Mouse (Mus musculus) E14TG2a.4 (cell line): ENCODE data around the gene Hyal2.

Source experiments
- CTCF ChIP-seq: conservative IDR thresholded peaks from 2 replicates; pipeline ENCODE4 v1.5.1; 2014; ENCODE audit warnings: low read length
- POU5F1 ChIP-seq: IDR thresholded peaks from 2 replicates; pipeline ENCODE4 v1.6.1; 2014; ENCODE audit warnings: low read length, borderline replicate concordance

DNA sequence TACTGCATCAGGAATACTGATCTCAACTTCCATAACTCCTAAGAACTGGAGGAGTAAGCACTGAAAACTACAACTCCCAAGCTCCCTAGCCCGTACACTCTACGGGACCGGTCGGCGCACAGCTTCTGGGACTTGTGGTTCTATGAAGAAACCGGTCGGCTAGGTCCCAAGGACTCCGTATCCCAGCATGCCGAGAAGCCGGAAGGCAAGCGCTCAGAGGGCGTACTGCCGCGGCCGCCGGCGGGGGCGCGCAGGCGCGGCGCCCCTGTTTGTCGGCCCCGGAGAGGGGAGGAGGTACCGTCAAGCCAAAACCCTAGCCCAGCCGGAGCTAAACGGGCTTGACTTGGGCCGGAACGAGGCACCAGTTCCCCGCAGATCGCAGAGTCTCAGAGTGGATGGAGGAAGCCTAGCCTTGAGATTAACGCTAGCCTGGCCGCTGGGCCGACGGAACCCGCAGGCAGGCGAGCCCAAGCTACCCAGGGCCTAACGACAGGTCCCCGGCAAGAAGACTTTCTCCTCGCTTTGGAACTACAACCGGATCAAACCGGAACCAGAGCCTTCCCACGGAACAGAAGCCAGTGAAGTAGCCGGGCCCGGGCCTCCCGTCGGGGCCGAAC lies 33.8 kb upstream of the Hyal2 start, which contains the start of gene Tmem115:
- TF ChIP-seq CTCF (no peak), POU5F1 (no peak)
